Mouse (Mus musculus) erythroid progenitor cell, adult 5-6 weeks (primary cell): ENCODE data around the gene Pnmal2. TPM values are rescaled to one million over a fixed set of nuclear protein-coding genes. Genes with fewer than 3 reads are reported as not detected.

Source experiments
- ATAC-seq: replicated peaks from 2 replicates; pipeline ENCODE4 v1.8.0; 2016; ENCODE audit warnings: moderate number of reproducible peaks, mild to moderate bottlenecking, moderate TSS enrichment, inconsistent platforms; ENCODE audit not compliant: poor library complexity, low FRiP score, severe bottlenecking
- total RNA-seq, 2 experiments: library from RNA; stranded (forward) in 1 of 2; stranded (reverse) in 1 of 2; fragments of 150-400 nt in 1 of 2; fragments of 186-747, 209-891 nt in 1 of 2; gene quantifications; 2 replicates each; pipeline versions ENCODE4 v1.2.3 to v1.2.4; 2015 to 2017; ENCODE audit warnings: low replicate concordance in 2 of 2

Gene Pnmal2
- total RNA-seq, 2 experiments from 2014 or later = not detected

GRCm38 (mm10) chr7:16916342-16917265 lies 27.9 kb upstream of the Pnmal2 start:
- ATAC-seq = no peak

GRCm38 (mm10) chr7:16917447-16917846 lies 27.0 kb upstream of the Pnmal2 start:
- ATAC-seq = no peak

- ATAC-seq = no peak
Observed at GRCm38 (mm10) chr7:16918014-16918413, 26.5 kb upstream of the Pnmal2 start.

- ATAC-seq = no peak
Observed at GRCm38 (mm10) chr7:16918670-16919069, 25.8 kb upstream of the Pnmal2 start.

GRCm38 (mm10) chr7:16919395-16920149 lies 24.9 kb upstream of the Pnmal2 start:
- ATAC-seq = peak; percentile 51

GRCm38 (mm10) chr7:16920150-16920579 lies 24.3 kb upstream of the Pnmal2 start:
- no peak for ATAC-seq

GRCm38 (mm10) chr7:16920818-16921791 lies 23.4 kb upstream of the Pnmal2 start:
- ATAC-seq = no peak

- no peak for ATAC-seq
Observed at GRCm38 (mm10) chr7:16921881-16922335, 22.6 kb upstream of the Pnmal2 start.

- peak; percentile 35 for ATAC-seq
Observed at GRCm38 (mm10) chr7:16922360-16922973, 22.0 kb upstream of the Pnmal2 start.

- ATAC-seq = no peak; the same call in 1 of the 2 replicates
Observed at GRCm38 (mm10) chr7:16923283-16924036, 21.0 kb upstream of the Pnmal2 start.

- ATAC-seq = peak; percentile 85
Observed at GRCm38 (mm10) chr7:16924037-16924834, 20.2 kb upstream of the Pnmal2 start, which contains the start of gene Calm3. Gene Calm3 (minus strand): TSS chr7:16924114.

GRCm38 (mm10) chr7:16928341-16928740 lies 16.1 kb upstream of the Pnmal2 start:
- ATAC-seq = no peak

- peak; percentile 84 for ATAC-seq
Observed at GRCm38 (mm10) chr7:16930850-16931249, 13.6 kb upstream of the Pnmal2 start.

- peak; percentile 77 for ATAC-seq
Observed at GRCm38 (mm10) chr7:16931968-16932627, 12.4 kb upstream of the Pnmal2 start.

- no peak for ATAC-seq
Observed at GRCm38 (mm10) chr7:16932704-16933577, 11.5 kb upstream of the Pnmal2 start.

GRCm38 (mm10) chr7:16937312-16937711 lies 7.2 kb upstream of the Pnmal2 start:
- ATAC-seq = no peak
